Mouse (Mus musculus): ENCODE data around the gene Tbc1d10c. TPM values are rescaled to one million over a fixed set of nuclear protein-coding genes. Genes with fewer than 3 reads are reported as not detected.

Gene Tbc1d10c
- 0.98 and 1.3 TPM in 2 replicates for polyA plus RNA-seq (2012; rRNA removed)

GRCm38 (mm10) chr19:4190831-4191334 lies at the start of gene Tbc1d10c:
TSS of gene Tbc1d10c (minus strand) at chr19:4191284.
- no peaks in the 10 kb centered on the region for H3K27me3 ChIP-seq (ENCODE audit: control insufficient read depth, insufficient read depth, low read length)
- TF ChIP-seq CTCF (IDR thresholded peaks at IDR 0.05; ENCODE audit: control insufficient read depth, insufficient read depth, insufficient replicate concordance, low read depth, low read length): no peak
- TF ChIP-seq POLR2A (IDR thresholded peaks at IDR 0.05; ENCODE audit: control insufficient read depth, low read depth, low read length): no peak
- peak within 1 kb of the TSS; percentile 75 for H3K27ac ChIP-seq (ENCODE audit: control insufficient read depth, insufficient read depth, low read depth, low read length)
- peaks cover 11% of the 10 kb centered on the region for H3K4me1 ChIP-seq (ENCODE audit: control insufficient read depth, insufficient read depth, low read length)
- H3K4me3 ChIP-seq (ENCODE audit: control insufficient read depth, low read depth, low read length): peak within 1 kb of the TSS; percentile 91
- H3K36me3 ChIP-seq (ENCODE audit: control insufficient read depth, insufficient read depth, low read length): no peaks in the 10 kb centered on the region

DNA sequence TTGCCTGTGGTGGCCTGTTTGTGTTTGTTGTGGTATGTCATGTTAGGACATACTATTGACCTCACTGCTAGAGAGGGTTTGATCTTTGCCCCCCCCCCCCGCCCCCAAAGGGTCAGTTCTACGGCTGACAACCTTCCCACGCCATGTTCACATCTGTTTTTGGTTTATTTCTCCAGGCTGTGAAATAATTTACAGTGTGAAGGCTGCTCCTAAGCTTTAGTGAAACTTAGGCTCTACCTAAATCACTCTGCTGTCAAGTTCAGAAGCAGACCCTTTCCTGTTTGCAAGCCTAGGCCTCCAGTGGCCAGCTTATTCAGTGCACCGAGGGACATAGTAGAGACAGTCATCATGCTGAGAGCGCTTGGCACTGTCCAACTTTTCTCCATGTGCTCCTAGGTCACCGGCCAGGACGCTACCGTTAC lies 49.2 kb upstream of the Tbc1d10c start:
- no peaks in the 10 kb centered on the region for H3K4me1 ChIP-seq (ENCODE audit: control insufficient read depth, insufficient read depth, low read length)
- no peaks in the 10 kb centered on the region; the same call in 1 of the 2 replicates for H3K36me3 ChIP-seq (ENCODE audit: control insufficient read depth, insufficient read depth, low read length)
- TF ChIP-seq POLR2A (IDR thresholded peaks at IDR 0.05; ENCODE audit: control insufficient read depth, low read depth, low read length) (no peak), CTCF (IDR thresholded peaks at IDR 0.05; ENCODE audit: control insufficient read depth, insufficient read depth, insufficient replicate concordance, low read depth, low read length) (no peak)
- no peak overlapping the region for H3K4me3 ChIP-seq (ENCODE audit: control insufficient read depth, low read depth, low read length)
- H3K27ac ChIP-seq (ENCODE audit: control insufficient read depth, insufficient read depth, low read depth, low read length): no peak overlapping the region
- H3K27me3 ChIP-seq (ENCODE audit: control insufficient read depth, insufficient read depth, low read length): no peaks in the 10 kb centered on the region

GRCm38 (mm10) chr19:4234548-4234947 lies 43.5 kb upstream of the Tbc1d10c start:
- peaks cover 12% of the 10 kb centered on the region for H3K4me1 ChIP-seq (ENCODE audit: control insufficient read depth, insufficient read depth, low read length)
- no peak overlapping the region for H3K27ac ChIP-seq (ENCODE audit: control insufficient read depth, insufficient read depth, low read depth, low read length)
- no peaks in the 10 kb centered on the region for H3K36me3 ChIP-seq (ENCODE audit: control insufficient read depth, insufficient read depth, low read length)
- no peak for TF ChIP-seq POLR2A (IDR thresholded peaks at IDR 0.05; ENCODE audit: control insufficient read depth, low read depth, low read length)
- no peak for TF ChIP-seq CTCF (IDR thresholded peaks at IDR 0.05; ENCODE audit: control insufficient read depth, insufficient read depth, insufficient replicate concordance, low read depth, low read length)
- H3K27me3 ChIP-seq (ENCODE audit: control insufficient read depth, insufficient read depth, low read length): no peaks in the 10 kb centered on the region
- no peak overlapping the region for H3K4me3 ChIP-seq (ENCODE audit: control insufficient read depth, low read depth, low read length)

- no peaks in the 10 kb centered on the region for H3K36me3 ChIP-seq (ENCODE audit: control insufficient read depth, insufficient read depth, low read length)
- no peaks in the 10 kb centered on the region for H3K27me3 ChIP-seq (ENCODE audit: control insufficient read depth, insufficient read depth, low read length)
- H3K4me1 ChIP-seq (ENCODE audit: control insufficient read depth, insufficient read depth, low read length): peaks cover 12% of the 10 kb centered on the region
- TF ChIP-seq POLR2A (IDR thresholded peaks at IDR 0.05; ENCODE audit: control insufficient read depth, low read depth, low read length) (no peak), CTCF (IDR thresholded peaks at IDR 0.05; ENCODE audit: control insufficient read depth, insufficient read depth, insufficient replicate concordance, low read depth, low read length) (no peak)
- H3K27ac ChIP-seq (ENCODE audit: control insufficient read depth, insufficient read depth, low read depth, low read length): no peak overlapping the region
- H3K4me3 ChIP-seq (ENCODE audit: control insufficient read depth, low read depth, low read length): no peak overlapping the region
Observed at GRCm38 (mm10) chr19:4232651-4233050, 41.6 kb upstream of the Tbc1d10c start.

DNA sequence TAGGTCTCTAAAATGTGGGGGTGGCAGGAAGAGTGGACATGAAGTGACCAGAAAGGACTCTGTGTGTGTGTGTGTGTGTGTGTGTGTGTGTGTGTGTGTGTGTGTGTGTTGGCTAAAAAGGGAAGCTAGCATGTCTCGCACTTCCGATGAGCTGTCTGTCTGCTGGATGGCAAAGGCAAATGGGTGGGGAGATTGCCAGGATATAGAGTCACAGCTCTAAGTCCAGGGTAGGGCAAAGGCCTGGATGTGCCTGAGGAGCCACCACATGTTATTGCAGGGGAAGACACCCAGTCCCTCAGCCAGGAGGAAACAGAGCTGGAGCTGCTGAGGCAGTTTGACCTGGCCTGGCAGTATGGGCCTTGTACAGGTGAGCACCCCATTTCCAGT lies 41.1 kb upstream of the Tbc1d10c start:
- H3K27me3 ChIP-seq (ENCODE audit: control insufficient read depth, insufficient read depth, low read length): no peaks in the 10 kb centered on the region
- H3K4me1 ChIP-seq (ENCODE audit: control insufficient read depth, insufficient read depth, low read length): peaks cover 12% of the 10 kb centered on the region
- no peak for TF ChIP-seq CTCF (IDR thresholded peaks at IDR 0.05; ENCODE audit: control insufficient read depth, insufficient read depth, insufficient replicate concordance, low read depth, low read length)
- no peak for TF ChIP-seq POLR2A (IDR thresholded peaks at IDR 0.05; ENCODE audit: control insufficient read depth, low read depth, low read length)
- no peaks in the 10 kb centered on the region for H3K36me3 ChIP-seq (ENCODE audit: control insufficient read depth, insufficient read depth, low read length)
- H3K4me3 ChIP-seq (ENCODE audit: control insufficient read depth, low read depth, low read length): peak overlapping the region; percentile 44; the same call in 1 of the 2 replicates
- no peak overlapping the region for H3K27ac ChIP-seq (ENCODE audit: control insufficient read depth, insufficient read depth, low read depth, low read length)

- H3K27ac ChIP-seq (ENCODE audit: control insufficient read depth, insufficient read depth, low read depth, low read length): peak within 1 kb of the TSS; percentile 69
- H3K36me3 ChIP-seq (ENCODE audit: control insufficient read depth, insufficient read depth, low read length): no peaks in the 10 kb centered on the region; the same call in 1 of the 2 replicates
- peak within 1 kb of the TSS; percentile 44 for H3K4me3 ChIP-seq (ENCODE audit: control insufficient read depth, low read depth, low read length)
- H3K4me1 ChIP-seq (ENCODE audit: control insufficient read depth, insufficient read depth, low read length): peaks cover 12% of the 10 kb centered on the region
- TF ChIP-seq CTCF (IDR thresholded peaks at IDR 0.05; ENCODE audit: control insufficient read depth, insufficient read depth, insufficient replicate concordance, low read depth, low read length): no peak
- peak; percentile 51; the same call in 1 of the 2 replicates for TF ChIP-seq POLR2A (IDR thresholded peaks at IDR 0.05; ENCODE audit: control insufficient read depth, low read depth, low read length)
- no peaks in the 10 kb centered on the region for H3K27me3 ChIP-seq (ENCODE audit: control insufficient read depth, insufficient read depth, low read length)
Observed at GRCm38 (mm10) chr19:4231253-4232185, 40.4 kb upstream of the Tbc1d10c start, which contains the start of gene Pold4. TSS of gene Pold4 (plus strand) at chr19:4231899.

- H3K27ac ChIP-seq (ENCODE audit: control insufficient read depth, insufficient read depth, low read depth, low read length): no peak overlapping the region
- peaks cover 12% of the 10 kb centered on the region for H3K4me1 ChIP-seq (ENCODE audit: control insufficient read depth, insufficient read depth, low read length)
- no peak for TF ChIP-seq POLR2A (IDR thresholded peaks at IDR 0.05; ENCODE audit: control insufficient read depth, low read depth, low read length)
- no peak for TF ChIP-seq CTCF (IDR thresholded peaks at IDR 0.05; ENCODE audit: control insufficient read depth, insufficient read depth, insufficient replicate concordance, low read depth, low read length)
- no peak overlapping the region for H3K4me3 ChIP-seq (ENCODE audit: control insufficient read depth, low read depth, low read length)
- H3K27me3 ChIP-seq (ENCODE audit: control insufficient read depth, insufficient read depth, low read length): no peaks in the 10 kb centered on the region
- no peaks in the 10 kb centered on the region; the same call in 1 of the 2 replicates for H3K36me3 ChIP-seq (ENCODE audit: control insufficient read depth, insufficient read depth, low read length)
Observed at GRCm38 (mm10) chr19:4230415-4230814, 39.3 kb upstream of the Tbc1d10c start.
